Mouse (Mus musculus) frontal cortex, postnatal 14 days (tissue): ENCODE data around the gene Dmrt2.

Experiments used
- DNase-seq, 2 experiments: peaks; one replicate each; pipeline ENCODE4 v3.0.0; 2022; ENCODE audit warnings: low spot score in 2 of 2

The Dmrt2 gene

GRCm38 (mm10) chr19:25672101-25672950, at the start of gene Dmrt2:
TSS of gene Dmrt2 (plus strand) at chr19:25672411.
- DNase-seq = no peak

DNA sequence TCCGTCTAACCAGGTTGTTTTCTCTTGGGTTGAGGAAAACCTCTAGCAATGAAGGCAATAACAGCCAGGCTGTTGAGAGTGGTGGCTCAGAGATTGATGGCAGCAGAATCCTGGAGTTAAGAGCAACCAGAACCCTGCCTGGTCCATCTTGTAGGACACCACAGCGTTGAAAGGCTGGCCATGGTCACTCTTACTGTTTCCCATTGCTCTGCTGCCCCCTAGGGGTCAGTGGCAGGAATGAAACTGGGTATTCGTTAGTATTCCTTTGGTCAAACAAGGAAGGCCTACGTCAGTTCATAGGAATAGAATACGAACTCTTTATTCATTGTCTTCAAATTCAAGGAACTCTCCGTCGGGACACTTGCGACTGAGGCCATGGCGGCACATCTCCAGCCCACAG, 43.7 kb upstream of the Dmrt2 start:
- peak; percentile 19 to 59 for DNase-seq

DNA sequence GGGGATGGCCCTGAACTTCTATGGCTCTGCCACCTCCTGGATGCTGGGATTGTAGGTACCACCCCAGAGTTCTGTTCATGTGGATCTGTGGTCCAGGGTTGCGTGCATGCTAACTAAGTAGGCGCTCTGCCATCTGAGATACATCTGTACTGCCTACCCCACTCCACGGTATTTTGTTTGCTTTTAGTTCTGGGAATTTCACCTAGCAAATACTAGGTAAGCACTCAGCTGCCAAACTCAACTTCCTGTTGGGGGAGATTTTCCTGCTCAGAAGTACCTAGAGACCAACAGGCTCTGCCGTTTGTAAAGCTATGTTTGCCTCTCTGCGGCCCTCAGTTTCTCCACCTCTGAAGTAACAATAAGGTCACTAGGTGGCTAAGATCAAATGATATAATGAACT, 37.1 kb upstream of the Dmrt2 start:
- DNase-seq = no peak

DNA sequence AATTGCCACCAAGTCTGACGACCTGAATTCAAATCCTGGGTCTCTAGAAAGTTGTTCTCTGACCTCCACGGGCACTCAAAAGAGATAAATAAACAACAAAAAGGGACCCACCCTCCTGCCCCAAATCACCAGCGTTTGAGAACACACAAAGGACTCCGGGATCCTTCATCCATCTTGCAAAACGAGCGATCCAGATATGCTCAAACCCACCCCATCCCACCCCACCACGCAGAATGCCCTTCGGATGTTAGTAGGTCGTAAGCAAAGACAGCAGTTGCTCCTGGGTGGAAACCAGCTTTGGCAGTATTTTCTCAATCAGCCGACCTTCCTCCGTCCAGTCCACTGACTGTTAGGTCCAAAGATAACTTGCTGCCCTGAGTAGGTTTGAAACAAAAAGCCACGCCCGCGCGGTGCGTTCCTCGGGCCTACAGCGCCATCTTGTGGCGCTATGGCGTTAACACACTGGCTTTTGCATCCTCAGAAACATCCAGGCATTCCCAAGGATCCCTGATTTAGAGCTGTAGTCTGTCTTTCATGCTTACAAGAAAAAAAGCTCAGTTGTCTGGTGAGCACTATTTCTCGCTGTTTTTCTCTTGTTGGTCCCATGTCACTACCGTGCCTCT, 36.5 kb upstream of the Dmrt2 start:
- DNase-seq = peak; percentile 23 to 63

- DNase-seq = no peak
These were observed 33.3 kb upstream of the Dmrt2 start for GRCm38 (mm10) chr19:25638766-25639361.

GRCm38 (mm10) chr19:25641786-25642185, 30.4 kb upstream of the Dmrt2 start:
- DNase-seq = no peak

GRCm38 (mm10) chr19:25647136-25647535, 25.1 kb upstream of the Dmrt2 start:
- DNase-seq = no peak

DNA sequence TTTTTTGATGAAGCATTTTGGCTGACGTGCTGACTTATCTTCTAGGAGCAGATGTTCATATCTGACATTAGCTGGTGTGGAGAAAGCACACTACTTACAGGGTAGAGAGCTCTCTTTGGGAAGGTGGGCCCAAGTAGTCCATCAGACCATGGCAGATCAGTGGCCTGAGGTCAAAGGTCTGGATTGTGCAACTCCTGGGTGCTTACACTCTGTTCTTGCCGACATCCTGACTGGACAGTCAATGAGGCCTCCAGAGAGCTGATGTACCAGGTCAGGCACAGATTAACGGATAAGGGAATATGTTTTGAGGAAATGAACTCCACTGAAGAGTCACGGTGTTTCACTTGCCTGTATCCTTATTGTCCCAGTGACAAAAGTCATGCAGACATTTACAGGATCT, 23.5 kb upstream of the Dmrt2 start:
- no peak for DNase-seq

DNA sequence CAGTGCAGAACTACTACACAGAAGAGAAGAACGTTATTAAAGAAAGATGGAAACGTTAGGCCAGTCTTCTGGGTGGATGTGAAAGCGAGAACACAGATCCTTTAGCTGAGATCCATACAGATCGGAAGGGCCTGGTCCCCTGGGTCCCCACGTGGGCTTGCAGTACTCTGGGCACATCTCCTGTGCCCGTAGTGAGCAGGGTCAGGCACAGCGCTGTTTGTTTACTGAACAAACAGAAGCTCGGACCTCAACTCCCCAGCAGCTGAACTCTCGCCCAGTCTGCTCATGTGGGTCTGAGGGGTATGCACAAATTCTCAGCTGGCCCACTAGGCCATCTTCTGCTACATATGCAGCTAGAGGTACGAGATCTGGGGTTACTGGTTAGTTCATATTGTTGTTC, 21.7 kb upstream of the Dmrt2 start:
- DNase-seq = no peak

GRCm38 (mm10) chr19:25652560-25652959, 19.7 kb upstream of the Dmrt2 start:
- no peak for DNase-seq

DNA sequence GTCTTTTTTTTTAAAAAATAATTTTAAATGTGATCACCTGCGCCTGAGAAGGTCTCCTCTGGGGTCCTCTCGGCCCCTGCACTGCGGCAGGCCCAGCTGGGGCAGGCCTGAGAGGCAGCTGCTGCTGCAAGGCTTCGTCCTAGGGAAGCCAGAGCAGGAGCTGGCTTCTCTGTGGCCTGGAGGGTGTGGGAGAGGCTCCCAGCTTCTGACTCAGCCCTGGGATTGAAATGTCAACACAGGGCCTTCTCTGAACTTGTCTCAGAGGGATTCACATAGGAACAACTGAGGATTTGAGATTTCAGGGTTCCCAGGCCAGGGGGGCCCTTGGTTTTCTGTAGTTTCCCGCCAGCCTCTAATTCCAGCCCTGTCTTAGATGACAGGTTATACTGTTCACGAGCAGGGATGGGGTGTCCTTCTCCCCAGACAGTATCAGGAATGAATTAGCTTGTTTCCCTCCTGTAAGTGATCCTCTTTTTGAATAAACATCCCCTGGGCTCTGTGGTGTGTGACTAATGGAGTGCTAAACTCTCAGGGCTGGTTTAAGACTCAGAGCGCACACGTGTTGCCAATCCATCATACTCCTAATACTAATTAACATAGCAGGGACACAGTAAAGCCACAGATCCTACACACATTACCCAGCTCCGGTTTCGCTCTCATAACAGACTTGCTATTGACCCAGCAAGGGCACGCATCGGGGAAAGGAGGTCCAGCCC, 18.0 kb upstream of the Dmrt2 start:
- DNase-seq = no peak

DNA sequence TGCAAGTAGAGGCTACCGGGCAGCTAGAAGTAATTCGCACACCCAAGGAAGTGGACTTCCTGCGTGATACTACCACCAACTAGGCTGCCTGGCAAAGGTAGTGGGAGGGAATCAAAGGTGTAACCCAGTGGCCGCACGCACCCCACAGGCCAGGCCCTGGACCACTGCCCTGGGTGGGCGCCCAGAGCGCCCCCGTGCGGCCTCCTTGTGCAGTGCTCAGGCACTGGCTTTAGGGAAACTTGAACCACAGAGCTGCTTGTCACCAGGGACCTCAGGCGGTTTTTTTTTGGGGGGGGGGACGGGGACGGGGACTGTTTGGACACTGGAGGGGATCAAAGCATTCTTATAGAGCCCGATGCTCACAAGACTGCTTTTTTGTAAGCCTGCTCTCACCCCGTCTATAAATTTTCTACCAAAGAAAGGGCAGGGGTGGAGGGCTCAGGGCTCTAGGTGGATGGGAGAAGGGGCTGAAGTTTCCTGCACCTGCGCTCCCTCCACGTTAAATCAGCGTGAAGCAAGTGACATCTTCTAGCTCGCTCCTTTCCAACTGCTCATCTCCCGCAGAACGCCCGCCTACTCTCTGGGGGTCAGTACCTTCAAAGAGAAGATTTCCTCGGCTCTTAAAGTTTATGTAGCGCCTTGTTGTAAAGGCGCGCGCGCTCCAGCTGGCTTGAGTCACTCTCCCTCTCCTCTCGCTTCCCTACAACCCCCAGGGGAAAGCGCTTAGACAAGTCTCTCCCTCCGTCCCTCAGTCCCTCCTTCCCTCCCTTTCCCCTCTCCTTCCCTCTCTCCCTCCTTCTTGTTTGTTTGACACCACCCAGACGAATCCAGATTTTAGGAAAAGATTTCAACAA, 6.5 kb upstream of the Dmrt2 start:
- no peak for DNase-seq

- DNase-seq = no peak
These were observed 4.4 kb upstream of the Dmrt2 start for GRCm38 (mm10) chr19:25667836-25668235.

DNA sequence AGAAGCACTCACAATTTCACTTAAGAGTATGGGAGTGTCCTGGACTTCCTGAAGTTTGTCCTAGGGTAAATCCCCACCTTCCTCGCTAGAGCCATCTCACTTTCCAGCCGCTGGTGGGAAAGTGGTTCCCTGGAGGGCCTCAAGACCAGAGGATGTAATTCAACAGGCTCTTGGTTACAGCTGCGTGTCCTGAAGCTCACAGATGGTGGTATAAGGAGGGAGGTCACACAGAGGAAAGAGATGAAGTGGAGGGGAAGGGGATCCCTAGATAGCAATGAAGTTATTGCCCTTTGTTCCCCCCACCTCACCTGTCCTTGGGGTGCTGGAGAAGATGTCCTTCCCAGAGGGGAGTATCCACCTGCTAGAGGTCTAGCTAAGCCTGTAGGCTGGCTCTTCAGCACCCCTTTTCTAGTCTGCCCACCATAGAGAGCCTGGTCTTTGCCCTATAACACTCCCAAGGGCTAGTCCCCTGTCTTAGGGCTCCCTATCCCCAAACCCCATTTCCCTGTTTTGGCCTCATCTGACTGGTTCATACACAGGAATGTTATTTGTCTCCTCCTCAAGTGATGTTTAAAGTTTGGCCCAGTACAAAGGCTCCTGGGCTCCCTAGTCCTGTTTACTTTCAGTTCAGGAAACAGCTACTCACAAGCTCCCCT, 2.5 kb upstream of the Dmrt2 start:
- DNase-seq = no peak

DNA sequence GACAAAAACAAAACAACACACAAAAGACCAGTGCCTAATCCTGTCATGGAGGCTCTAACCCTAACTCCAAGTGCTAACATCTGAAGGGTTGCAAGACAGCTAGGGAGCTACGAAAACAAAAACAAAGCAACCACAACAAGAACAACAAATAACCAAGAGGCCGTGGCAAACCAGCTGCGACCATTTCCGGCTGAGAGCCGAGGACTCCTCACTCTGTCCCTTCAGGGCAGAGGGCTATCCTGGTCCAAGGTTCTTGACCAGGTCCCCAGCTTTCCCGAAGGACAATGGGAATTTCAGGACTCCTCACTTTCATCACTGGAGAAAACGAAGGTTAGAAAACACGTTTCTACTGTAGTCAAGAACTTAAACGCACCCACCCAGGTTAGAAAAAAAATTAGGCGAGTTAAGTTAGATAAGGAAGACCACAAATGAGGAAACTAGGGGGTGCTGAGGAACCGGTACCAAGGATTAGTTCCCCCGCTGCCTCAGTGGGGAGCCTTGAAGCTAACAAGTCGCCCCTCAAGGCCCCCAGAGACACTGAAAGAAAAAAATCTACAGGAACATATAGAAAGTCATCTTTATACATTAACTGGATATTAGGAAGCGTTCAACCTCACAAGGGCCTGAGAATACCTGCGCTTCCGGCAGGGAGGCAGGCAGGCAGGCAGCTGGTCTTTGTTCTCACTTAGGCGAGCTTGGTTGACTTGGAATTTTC, 1.5 kb upstream of the Dmrt2 start:
- DNase-seq = no peak

DNA sequence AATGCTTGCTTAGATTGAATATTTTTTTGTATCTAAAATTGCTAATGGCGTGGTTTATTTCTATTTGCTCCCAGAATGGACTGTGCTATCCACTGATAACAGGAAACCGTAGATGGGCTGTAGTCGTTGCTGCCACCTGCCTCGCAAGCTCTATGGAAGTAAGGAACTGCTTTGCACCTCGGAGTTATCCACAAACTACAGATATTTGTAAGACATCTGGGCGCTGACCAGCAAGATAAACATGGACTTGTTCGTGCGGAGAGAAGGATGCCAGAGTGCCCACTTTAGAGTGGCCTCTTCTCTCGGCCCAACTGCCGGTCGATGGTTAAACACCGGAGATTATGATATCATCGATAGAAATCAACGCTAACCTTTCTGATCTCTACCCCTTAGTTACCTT, 530 bp upstream of the Dmrt2 start:
- DNase-seq = no peak

- no peak for DNase-seq
These were observed 1.2 kb downstream of the Dmrt2 start for GRCm38 (mm10) chr19:25673224-25674055.

DNA sequence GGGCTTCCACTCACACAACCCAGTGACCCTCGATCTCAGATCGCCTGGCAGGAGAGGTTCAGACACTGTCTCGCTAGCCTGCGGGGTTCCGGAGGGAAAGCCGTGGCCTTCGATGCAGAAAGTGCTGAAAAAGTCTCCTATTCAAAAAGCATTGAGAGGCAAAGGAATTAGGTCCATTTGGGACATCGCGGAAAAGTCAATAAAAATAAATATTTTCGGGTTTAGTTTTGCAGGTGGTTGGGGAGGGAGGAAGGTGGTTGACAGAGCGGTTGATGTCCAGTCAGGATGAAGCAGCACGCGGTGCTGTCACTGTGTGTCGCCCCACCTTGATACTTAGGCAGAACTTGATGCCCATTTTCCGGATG, 1.8 kb downstream of the Dmrt2 start:
- DNase-seq = no peak

- no peak for DNase-seq
These were observed 2.5 kb downstream of the Dmrt2 start for GRCm38 (mm10) chr19:25674744-25675143.
